Mouse (Mus musculus): ENCODE data around the gene Gm49378.

GRCm38 (mm10) chr14:55641291-55641690 lies 3.6 kb upstream of the Gm49378 start:
- TF ChIP-seq EP300 (optimal IDR thresholded peaks at IDR 0.05) = no peak
- no peak for TF ChIP-seq CTCF (IDR thresholded peaks at IDR 0.05; ENCODE audit: low read depth)
